Mouse (Mus musculus) lung, embryonic 14.5 days (tissue): ENCODE data around the gene Josd2. TPM values are rescaled to one million over a fixed set of nuclear protein-coding genes. Genes with fewer than 3 reads are reported as not detected.

Source experiments
- ATAC-seq: fragments of 200-750 bp; cut with Nextera tagmentation; 2 replicates; pipeline ENCODE4 v1.8.0; 2017; ENCODE audit warnings: mild to moderate bottlenecking, moderate TSS enrichment, moderate library complexity; ENCODE audit not compliant: insufficient read depth
- DNase-seq: peaks from one replicate; pipeline ENCODE4 v3.0.0-alpha.2; 2015
- H3K27ac ChIP-seq: fragments of 300-500 bp; sonication (generic); 2 replicates; pipeline ENCODE4 v1.5.1; 2014; ENCODE audit warnings: low read depth, mild to moderate bottlenecking, moderate library complexity
- H3K27me3 ChIP-seq: fragments of 300-500 bp; sonication (generic); 2 replicates; pipeline ENCODE4 v1.6.1; 2014; ENCODE audit warnings: low read length, control low read depth; ENCODE audit not compliant: insufficient read depth
- H3K36me3 ChIP-seq: fragments of 300-500 bp; sonication (generic); 2 replicates; pipeline ENCODE4 v1.6.1; 2014; ENCODE audit warnings: control low read depth; ENCODE audit not compliant: insufficient read depth
- H3K4me1 ChIP-seq: fragments of 300-500 bp; sonication (generic); 2 replicates; pipeline ENCODE4 v1.6.1; 2014; ENCODE audit warnings: antibody characterized with exemption, control low read depth; ENCODE audit not compliant: insufficient read depth
- H3K4me2 ChIP-seq: fragments of 300-500 bp; sonication (generic); 2 replicates; pipeline ENCODE4 v1.6.1; 2014; ENCODE audit warnings: mild to moderate bottlenecking
- H3K4me3 ChIP-seq: fragments of 300-500 bp; sonication (generic); 2 replicates; pipeline ENCODE4 v1.5.1; 2014; ENCODE audit warnings: low read depth, low read length
- H3K9ac ChIP-seq: fragments of 300-500 bp; sonication (generic); 2 replicates; pipeline ENCODE4 v1.6.1; 2014
- H3K9me3 ChIP-seq: fragments of 300-500 bp; sonication (generic); 2 replicates; pipeline ENCODE4 v1.6.1; 2016; ENCODE audit warnings: low read depth, low read length, control low read depth
- CTCF ChIP-seq: IDR thresholded peaks from 2 replicates; pipeline ENCODE4 v1.5.1; 2016; ENCODE audit warnings: antibody characterized with exemption, low read depth
- WGBS: fragments of 180-500 bp; shearing (Covaris S2); extraction: QIAGEN DNeasy Blood & Tissue Kit; methylation state at CpG from one replicate; pipeline ENCODE4 v1.1.7; 2014; 5-methylcytosine and 5-hydroxymethylcytosine counted together
- polyA plus RNA-seq: library from polyadenylated mRNA; unstranded; fragments of >200 nt; fragmentation: Nextera tagmentation; extraction: Ambion mirVana; gene quantifications from 2 replicates; pipeline ENCODE4 v1.2.1, GENCODE M21; 2014

The Josd2 gene
- polyA plus RNA-seq, 1 experiment from 2014 or later, result 87.6 TPM

DNA sequence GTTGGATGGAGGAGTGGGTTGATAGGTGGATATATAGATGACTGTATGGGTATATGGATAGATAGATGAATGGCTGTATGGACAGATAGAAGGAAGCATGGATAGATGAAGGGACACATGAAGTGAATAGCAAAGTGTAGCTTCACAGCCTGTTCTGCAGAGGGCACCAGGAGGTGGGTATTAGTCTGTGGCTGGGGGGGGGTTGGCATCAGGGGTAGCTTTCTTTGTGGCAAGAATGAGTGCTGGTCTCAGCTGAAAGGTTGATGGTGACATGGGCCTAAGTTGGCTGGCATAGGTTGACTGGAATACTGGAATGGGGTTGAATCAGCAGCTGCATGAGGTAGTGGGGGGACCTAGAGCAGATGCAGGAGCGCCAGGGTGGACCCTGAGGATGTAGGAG is 26.6 kb upstream of the Josd2 start:
- Histone ChIP-seq H3K36me3 (no peaks in the 10 kb centered on the region), H3K9ac (no peak overlapping the region), H3K4me1 (no peaks in the 10 kb centered on the region), H3K27ac (no peak overlapping the region), H3K4me2 (peak overlapping the region; percentile 61; the same call in 1 of the 2 replicates), H3K9me3 (no peaks in the 10 kb centered on the region), H3K4me3 (no peak overlapping the region; the same call in 1 of the 2 replicates), H3K27me3 (peaks cover 64% of the 10 kb centered on the region)
- no peak for TF ChIP-seq CTCF
- DNase-seq (no peak), ATAC-seq (no peak)
- 13% methylated on average over 1 of the region's 1 CpGs for WGBS

GRCm38 (mm10) chr7:44441648-44442109 is 26.1 kb upstream of the Josd2 start:
- Histone ChIP-seq H3K9me3 (no peaks in the 10 kb centered on the region), H3K4me2 (peak overlapping the region; percentile 61), H3K9ac (peak overlapping the region; percentile 54; the same call in 1 of the 2 replicates), H3K4me1 (no peaks in the 10 kb centered on the region), H3K36me3 (no peaks in the 10 kb centered on the region), H3K27ac (no peak overlapping the region; the same call in 1 of the 2 replicates), H3K27me3 (peaks cover 67% of the 10 kb centered on the region), H3K4me3 (peak overlapping the region; percentile 40)
- 0% methylated on average over 14 of the region's 14 CpGs for WGBS
- no peak for TF ChIP-seq CTCF
- ATAC-seq, result peak; percentile 32; the same call in 1 of the 2 replicates
- DNase-seq, result peak; percentile 42

- peak overlapping the region; percentile 54 for H3K9ac ChIP-seq
- 1% methylated on average over 14 of the region's 14 CpGs for WGBS
- no peak overlapping the region; the same call in 1 of the 2 replicates for H3K27ac ChIP-seq
- peak overlapping the region; percentile 40 for H3K4me3 ChIP-seq
- peaks cover 67% of the 10 kb centered on the region for H3K27me3 ChIP-seq
- H3K4me2 ChIP-seq, result peak overlapping the region; percentile 61
- H3K4me1 ChIP-seq, result no peaks in the 10 kb centered on the region
- H3K9me3 ChIP-seq, result no peaks in the 10 kb centered on the region
- TF ChIP-seq CTCF, result no peak
- H3K36me3 ChIP-seq, result no peaks in the 10 kb centered on the region
- peak; percentile 21 for DNase-seq
- peak; percentile 41; the same call in 1 of the 2 replicates for ATAC-seq
These were observed 25.4 kb upstream of the Josd2 start for GRCm38 (mm10) chr7:44442407-44442821.

GRCm38 (mm10) chr7:44443268-44444173 is 24.3 kb upstream of the Josd2 start:
- Histone ChIP-seq H3K36me3 (no peaks in the 10 kb centered on the region), H3K4me1 (no peaks in the 10 kb centered on the region), H3K27ac (no peak overlapping the region), H3K9me3 (no peaks in the 10 kb centered on the region), H3K4me2 (peak overlapping the region; percentile 61), H3K27me3 (peaks cover 67% of the 10 kb centered on the region), H3K9ac (peak overlapping the region; percentile 54; the same call in 1 of the 2 replicates), H3K4me3 (peak overlapping the region; percentile 40)
- 10% methylated on average over 20 of the region's 20 CpGs for WGBS
- peak; percentile 26; the same call in 1 of the 2 replicates for TF ChIP-seq CTCF
- ATAC-seq, result peak; percentile 42; the same call in 1 of the 2 replicates
- DNase-seq, result peak; percentile 56

DNA sequence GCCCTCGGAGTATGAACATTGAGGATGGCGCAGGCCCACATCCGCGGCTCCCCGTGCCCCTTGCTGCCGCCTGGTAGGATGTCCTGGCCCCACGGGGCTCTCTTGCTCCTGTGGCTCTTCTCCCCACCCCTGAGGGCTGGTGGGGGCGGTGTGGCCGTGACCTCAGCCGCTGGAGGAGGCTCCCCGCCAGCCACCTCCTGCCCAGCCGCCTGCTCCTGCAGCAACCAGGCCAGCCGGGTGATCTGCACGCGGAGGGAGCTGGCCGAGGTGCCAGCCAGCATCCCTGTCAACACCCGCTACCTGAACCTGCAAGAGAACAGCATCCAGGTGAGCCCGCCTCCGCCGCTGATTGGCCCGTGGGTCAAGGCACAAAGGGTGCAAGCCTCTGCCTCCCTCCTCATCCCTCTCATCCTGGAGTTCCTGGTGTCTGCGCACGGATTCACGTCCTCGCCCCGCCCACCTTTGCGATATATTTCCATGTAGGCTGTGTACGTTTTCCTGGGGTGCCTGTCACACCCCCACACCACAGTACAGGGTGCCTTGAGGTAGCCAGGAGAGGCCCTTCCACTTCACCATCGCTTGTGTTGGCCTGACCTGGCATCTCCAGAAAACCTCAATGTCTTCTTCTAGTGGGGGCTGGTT is 22.8 kb upstream of the Josd2 start:
- H3K36me3 ChIP-seq, result no peaks in the 10 kb centered on the region
- no peak overlapping the region for H3K4me2 ChIP-seq
- H3K27ac ChIP-seq, result no peak overlapping the region
- no peak for DNase-seq
- no peak for ATAC-seq
- TF ChIP-seq CTCF, result no peak
- no peak overlapping the region for H3K9ac ChIP-seq
- peaks cover 62% of the 10 kb centered on the region for H3K27me3 ChIP-seq
- no peak overlapping the region for H3K4me3 ChIP-seq
- no peaks in the 10 kb centered on the region for H3K4me1 ChIP-seq
- 16% methylated on average over 29 of the region's 29 CpGs for WGBS
- no peaks in the 10 kb centered on the region for H3K9me3 ChIP-seq

DNA sequence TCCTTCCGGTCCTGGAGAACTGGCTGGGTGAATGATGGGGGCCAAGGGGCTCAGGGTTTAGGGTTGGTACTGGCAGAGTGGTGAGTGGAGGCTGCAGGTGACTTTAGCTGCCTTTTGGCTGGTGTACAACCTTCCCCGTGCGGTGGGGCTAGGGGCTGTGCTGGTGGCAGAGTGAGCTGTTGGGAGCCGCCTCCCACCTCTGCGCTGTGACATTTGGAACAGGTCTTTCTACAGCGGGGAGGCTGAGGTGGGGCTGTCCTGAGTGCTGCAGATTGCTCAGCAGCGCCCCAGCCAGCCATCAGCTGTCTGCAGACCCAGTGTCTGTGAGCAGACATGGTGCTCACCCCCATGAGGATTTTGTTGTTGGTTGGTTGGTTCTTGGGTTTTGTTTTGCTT is 22.3 kb upstream of the Josd2 start:
- 15% methylated on average over 7 of the region's 7 CpGs for WGBS
- TF ChIP-seq CTCF, result no peak
- no peak for DNase-seq
- ATAC-seq, result no peak
- no peak overlapping the region for H3K9ac ChIP-seq
- H3K4me1 ChIP-seq, result no peaks in the 10 kb centered on the region
- H3K4me2 ChIP-seq, result no peak overlapping the region
- no peak overlapping the region for H3K4me3 ChIP-seq
- H3K9me3 ChIP-seq, result no peaks in the 10 kb centered on the region
- H3K36me3 ChIP-seq, result no peaks in the 10 kb centered on the region
- H3K27ac ChIP-seq, result no peak overlapping the region
- peaks cover 57% of the 10 kb centered on the region for H3K27me3 ChIP-seq
